Mouse (Mus musculus) right cerebral cortex, postnatal 14 days (tissue): Measurements from ENCODE around the gene Rpl9.

Source experiments
- DNase-seq: peaks from one replicate; pipeline ENCODE4 v3.0.0; 2022

Rpl9 gene

GRCm38 (mm10) chr5:65371551-65371950, 19.7 kb downstream of the Rpl9 start:
- no peak for DNase-seq

- no peak for DNase-seq
Measured at GRCm38 (mm10) chr5:65367837-65368236, 23.4 kb downstream of the Rpl9 start.

- DNase-seq = no peak
Measured at GRCm38 (mm10) chr5:65357771-65358170, 33.5 kb downstream of the Rpl9 start.

- no peak for DNase-seq
Measured at GRCm38 (mm10) chr5:65356851-65357250, 34.4 kb downstream of the Rpl9 start.

GRCm38 (mm10) chr5:65354985-65355384, 36.3 kb downstream of the Rpl9 start:
- DNase-seq = no peak

- no peak for DNase-seq
Measured at GRCm38 (mm10) chr5:65354097-65354496, 37.1 kb downstream of the Rpl9 start.

- no peak for DNase-seq
Measured at GRCm38 (mm10) chr5:65350508-65350907, 40.7 kb downstream of the Rpl9 start.

- DNase-seq = no peak
Measured at GRCm38 (mm10) chr5:65348168-65348567, 43.1 kb downstream of the Rpl9 start, which contains the start of gene Klb. Gene Klb, plus strand, starts transcription at chr5:65348314.

GRCm38 (mm10) chr5:65340167-65340566, 51.1 kb downstream of the Rpl9 start:
- DNase-seq = no peak

- DNase-seq = no peak
Measured at GRCm38 (mm10) chr5:65338394-65338793, 52.9 kb downstream of the Rpl9 start.
